Mouse (Mus musculus) lung, postnatal 0 days (tissue): Measurements from ENCODE around the gene Thrap3.
A peak's percentile ranks its signal among the peaks of the same experiment; 100 is the strongest.

ENCODE experiments used
- CTCF ChIP-seq: IDR thresholded peaks from 2 replicates; pipeline ENCODE4 v1.5.1; 2016; ENCODE audit warnings: antibody characterized with exemption, mild to moderate bottlenecking
- EP300 ChIP-seq: IDR thresholded peaks from 2 replicates; pipeline ENCODE4 v1.6.1; 2016; ENCODE audit warnings: antibody characterized with exemption, mild to moderate bottlenecking, control low read depth

- TF ChIP-seq CTCF (no peak), EP300 (peak; percentile 25; the same call in 1 of the 2 replicates)
Observed at GRCm38 (mm10) chr4:126130502-126130901, 72.1 kb downstream of the Thrap3 start.
